Mouse (Mus musculus): ENCODE data around the gene Thra. TPM values are rescaled to one million over a fixed set of nuclear protein-coding genes. Genes with fewer than 3 reads are reported as not detected.

Gene Thra
- total and polyA plus RNA-seq, 3 experiments: 1.1 to 3.9 (median 3.8) TPM

GRCm38 (mm10) chr11:98785772-98786281 lies 45.4 kb downstream of the Thra start:
- H3K27me3 ChIP-seq (replicated peaks): peaks cover 22% of the 10 kb centered on the region
- no peaks in the 10 kb centered on the region for H3K9me3 ChIP-seq (replicated peaks; ENCODE audit: low read length)
- no peak for DNase-seq (ENCODE audit: extremely low read depth)
- in situ Hi-C loops (cut with MboI; ENCODE audit: low pct_ligation_motif_present, low pct_unique_long_range_greater_than_20kb, low sequenced_read_pairs) (loop anchor here (5.0 to 10.0 kb wide), 2 partner anchors 61 to 89 kb away; partner anchors contain the start of gene Med24), dilution Hi-C loops (cut with MboI; ENCODE audit: extremely low pct_ligation_motif_present, extremely low pct_unique_long_range_greater_than_20kb, low sequenced_read_pairs) (no loop called here)
- H3K4me3 ChIP-seq (replicated peaks in 1 of 3; ENCODE audit: low read depth in 2 of 3, low read length in 2 of 3, poor library complexity in 1 of 3): no peak overlapping the region
- no peak overlapping the region for H3K9ac ChIP-seq (ENCODE audit: insufficient read depth, low read depth)
- TF ChIP-seq CTCF (conservative IDR thresholded peaks at IDR 0.05 in 1 of 2, IDR thresholded peaks at IDR 0.05 in 1 of 2; ENCODE audit: low read depth in 2 of 2, low read length in 2 of 2) (peak in 1 of 2 experiments; percentile 65; a peak in 2 of 4 replicates), SMC3 (IDR thresholded peaks at IDR 0.05; ENCODE audit: low read depth, low read length) (peak; percentile 16; the same call in 1 of the 2 replicates), JUND (conservative IDR thresholded peaks at IDR 0.05; ENCODE audit: low read depth, low read length) (no peak; the same call in 1 of the 2 replicates), RAD21 (IDR thresholded peaks at IDR 0.05; ENCODE audit: low read depth, low read length) (peak; percentile 45)
- no peaks in the 10 kb centered on the region for H3K36me3 ChIP-seq (replicated peaks in 1 of 2; ENCODE audit: control insufficient read depth in 1 of 2, insufficient read depth in 1 of 2, low read length in 1 of 2)
- H3K4me1 ChIP-seq (ENCODE audit: control insufficient read depth in 1 of 2, insufficient read depth in 2 of 2): peaks cover 17 to 47% of the 10 kb centered on the region in 2 experiments
- H3K79me2 ChIP-seq (replicated peaks; ENCODE audit: control insufficient read depth, extremely low read depth, insufficient read depth, poor library complexity, severe bottlenecking): 0 out of 2 replicates have a peak, but pooled peaks cover 3% of the 10 kb centered on the region
- no peak overlapping the region for H3K27ac ChIP-seq (ENCODE audit: insufficient read depth, low read depth)
- H3K4me2 ChIP-seq (ENCODE audit: insufficient read depth, low read depth, poor library complexity, severe bottlenecking): peak overlapping the region; percentile 35; the same call in 1 of the 2 replicates

- Histone ChIP-seq H3K9me3 (replicated peaks; ENCODE audit: low read length) (no peaks in the 10 kb centered on the region), H3K9ac (ENCODE audit: insufficient read depth, low read depth) (peak overlapping the region; percentile 20; the same call in 1 of the 2 replicates), H3K4me1 (ENCODE audit: control insufficient read depth in 1 of 2, insufficient read depth in 2 of 2) (peaks cover 17 to 53% of the 10 kb centered on the region in 2 experiments), H3K4me3 (replicated peaks in 1 of 3; ENCODE audit: low read depth in 2 of 3, low read length in 2 of 3, poor library complexity in 1 of 3) (no peak overlapping the region), H3K79me2 (replicated peaks; ENCODE audit: control insufficient read depth, extremely low read depth, insufficient read depth, poor library complexity, severe bottlenecking) (0 out of 2 replicates have a peak, but pooled peaks cover 3% of the 10 kb centered on the region), H3K36me3 (replicated peaks in 1 of 2; ENCODE audit: control insufficient read depth in 1 of 2, insufficient read depth in 1 of 2, low read length in 1 of 2) (no peaks in the 10 kb centered on the region), H3K4me2 (ENCODE audit: insufficient read depth, low read depth, poor library complexity, severe bottlenecking) (peak overlapping the region; percentile 35), H3K27me3 (replicated peaks) (peaks cover 22% of the 10 kb centered on the region), H3K27ac (ENCODE audit: insufficient read depth, low read depth) (no peak overlapping the region)
- in situ Hi-C loops (cut with MboI; ENCODE audit: low pct_ligation_motif_present, low pct_unique_long_range_greater_than_20kb, low sequenced_read_pairs) (loop anchor here (5.0 to 10.0 kb wide), 2 partner anchors 62 to 89 kb away; partner anchors contain the start of gene Med24), dilution Hi-C loops (cut with MboI; ENCODE audit: extremely low pct_ligation_motif_present, extremely low pct_unique_long_range_greater_than_20kb, low sequenced_read_pairs) (no loop called here)
- TF ChIP-seq SMC3 (IDR thresholded peaks at IDR 0.05; ENCODE audit: low read depth, low read length) (peak; percentile 97), MEF2A (IDR thresholded peaks at IDR 0.05; ENCODE audit: borderline replicate concordance, low read depth, low read length) (no peak), NELFE (IDR thresholded peaks at IDR 0.05; ENCODE audit: low read depth, low read length) (peak; percentile 43; the same call in 1 of the 2 replicates), ZC3H11A (IDR thresholded peaks at IDR 0.05; ENCODE audit: low read depth, low read length) (peak; percentile 77), CHD2 (IDR thresholded peaks at IDR 0.05; ENCODE audit: low read length) (peak; percentile 90), ETS1 (conservative IDR thresholded peaks at IDR 0.05; ENCODE audit: low read depth, low read length) (no peak), SIN3A (IDR thresholded peaks at IDR 0.05; ENCODE audit: low read length) (peak; percentile 50), USF2 (conservative IDR thresholded peaks at IDR 0.05; ENCODE audit: low read depth, low read length) (no peak), ZNF384 (IDR thresholded peaks at IDR 0.05; ENCODE audit: low read depth, low read length) (no peak), HCFC1 (IDR thresholded peaks at IDR 0.05; ENCODE audit: low read depth, low read length) (peak; percentile 43), MAFK (IDR thresholded peaks at IDR 0.05; ENCODE audit: insufficient replicate concordance, low read length) (no peak), MXI1 (IDR thresholded peaks at IDR 0.05; ENCODE audit: low read depth, low read length) (0 out of 2 replicates have a peak, but pooled peaks have one; percentile 38), MAZ (IDR thresholded peaks at IDR 0.05; ENCODE audit: low read depth, low read length) (peak; percentile 59), ELF1 (IDR thresholded peaks at IDR 0.05; ENCODE audit: low read depth, low read length) (peak; percentile 29; the same call in 1 of the 2 replicates), IRF4 (IDR thresholded peaks at IDR 0.05; ENCODE audit: low read depth, low read length) (peak; percentile 9; the same call in 1 of the 2 replicates), ZMIZ1 (IDR thresholded peaks at IDR 0.05; ENCODE audit: low read depth, low read length) (no peak), NRF1 (IDR thresholded peaks at IDR 0.05; ENCODE audit: low read depth, low read length) (0 out of 2 replicates have a peak, but pooled peaks have one; percentile 31), CTCF (conservative IDR thresholded peaks at IDR 0.05 in 1 of 2, IDR thresholded peaks at IDR 0.05 in 1 of 2; ENCODE audit: low read depth in 2 of 2, low read length in 2 of 2) (peak; percentile 92 to 98), EP300 (IDR thresholded peaks at IDR 0.05; ENCODE audit: low read length) (0 out of 2 replicates have a peak, but pooled peaks have one; percentile 10), RAD21 (IDR thresholded peaks at IDR 0.05; ENCODE audit: low read depth, low read length) (peak; percentile 99)
- DNase-seq (ENCODE audit: extremely low read depth): peak; percentile 96
These were observed 46.1 kb downstream of the Thra start for GRCm38 (mm10) chr11:98786359-98787214.
